Mouse (Mus musculus): ENCODE data around the gene Acoxl.

- TF ChIP-seq CTCF (IDR thresholded peaks at IDR 0.05; ENCODE audit: insufficient read depth, low read depth, low read length) (no peak), POLR2A (IDR thresholded peaks at IDR 0.05; ENCODE audit: insufficient read depth, low read depth, low read length) (no peak)
Measured at GRCm38 (mm10) chr2:127864381-127864780, 25.7 kb downstream of the Acoxl start.

All from olfactory bulb, adult 2 months (tissue).